Mouse (Mus musculus) spleen, embryonic (tissue): ENCODE results near the gene Mon1b.

Experiments used
- CTCF ChIA-PET: fragments of 350-600 bp; sonication (Branson Sonifier 250); formaldehyde crosslinking; loops from one replicate; lab custom pipeline; 2022; lab: Charles Lee

Mon1b gene

DNA sequence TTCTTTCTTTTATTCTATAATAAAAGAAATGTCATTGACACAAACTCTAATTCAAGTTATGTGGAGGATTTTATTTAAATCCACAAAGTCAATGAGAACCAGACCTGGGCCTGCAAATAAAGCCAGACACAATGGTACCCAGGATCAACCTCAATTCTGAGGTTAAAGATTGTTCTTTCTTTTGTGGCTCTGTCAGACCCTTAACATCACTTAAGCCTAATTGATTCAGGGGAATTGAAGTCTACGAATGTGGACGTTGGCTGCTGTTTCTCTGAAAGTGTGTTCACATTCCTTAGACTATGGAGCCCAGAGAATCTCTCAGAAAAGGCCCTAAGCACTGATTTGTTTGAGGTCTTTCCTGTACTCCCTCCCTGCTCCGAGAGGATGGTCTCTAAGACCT lies 37.9 kb downstream of the Mon1b start:
- CTCF ChIA-PET: no interaction called here

- CTCF ChIA-PET: interaction anchor here (0.6 kb wide), 1 partner anchor 22 kb away, joined by 6 read pairs; no protein-coding TSS in a partner anchor
Observed at GRCm38 (mm10) chr8:113674611-113675010, 39.2 kb downstream of the Mon1b start.

GRCm38 (mm10) chr8:113675281-113675680 lies 39.9 kb downstream of the Mon1b start:
- CTCF ChIA-PET: no interaction called here

GRCm38 (mm10) chr8:113676811-113677210 lies 41.4 kb downstream of the Mon1b start:
- CTCF ChIA-PET: no interaction called here

GRCm38 (mm10) chr8:113679361-113679760 lies 44.0 kb downstream of the Mon1b start:
- CTCF ChIA-PET: no interaction called here

- CTCF ChIA-PET: no interaction called here
Observed at GRCm38 (mm10) chr8:113687889-113688542, 52.6 kb downstream of the Mon1b start.

GRCm38 (mm10) chr8:113688543-113688915 lies 53.1 kb downstream of the Mon1b start:
- CTCF ChIA-PET: no interaction called here

DNA sequence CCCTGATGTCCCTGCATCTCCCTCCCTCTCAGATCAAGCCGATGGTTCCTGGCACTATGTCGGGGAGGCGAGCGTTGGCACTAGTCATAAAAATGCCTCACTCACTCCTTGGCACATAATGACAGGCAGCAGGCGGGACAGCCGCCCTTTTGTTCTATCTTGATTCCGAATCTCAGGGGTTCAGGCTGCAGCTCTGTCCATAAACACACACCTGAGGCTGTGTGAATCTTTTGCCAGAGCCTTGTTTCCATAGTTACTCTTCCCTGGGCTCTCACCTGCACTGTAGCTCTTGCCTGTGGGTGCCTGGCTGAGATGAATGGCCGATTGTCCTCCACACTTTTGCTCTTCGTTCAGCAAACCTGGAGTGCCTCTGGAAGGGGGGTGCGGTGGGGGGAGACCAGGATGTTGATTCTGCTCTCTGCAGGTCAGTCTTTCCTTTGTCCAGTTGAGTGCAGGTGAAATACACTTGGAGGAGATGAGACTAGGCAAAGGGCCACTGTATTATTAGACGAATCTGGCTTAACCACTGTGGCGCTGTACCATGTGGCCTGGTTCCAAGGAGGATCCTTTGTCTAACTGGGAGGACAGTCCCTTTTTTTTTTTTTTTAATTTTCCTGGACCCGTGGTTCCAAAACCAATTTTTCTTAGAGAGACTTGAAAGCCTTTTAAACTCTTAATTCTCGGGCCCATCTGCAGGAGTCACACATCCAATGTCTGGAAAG lies 56.4 kb downstream of the Mon1b start:
- CTCF ChIA-PET: no interaction called here
